Mouse (Mus musculus) brain, embryonic 14.5 days (tissue): ENCODE results near the gene Spats2. TPM values are rescaled to one million over a fixed set of nuclear protein-coding genes. Genes with fewer than 3 reads are reported as not detected.
"Not testable (repeated sequence)": the region's sequence is repeated elsewhere in the genome, so short reads cannot be mapped to it uniquely, and the experiment has no call there.

Experiments used
- DNase-seq: peaks from one replicate; pipeline ENCODE4 v3.0.0-alpha.2; 2011; ENCODE audit warnings: low read depth
- CTCF ChIP-seq: fragments of 200-500 bp; IDR thresholded peaks from 2 replicates; pipeline ENCODE4 v1.5.1; 2012; ENCODE audit warnings: inconsistent platforms, mild to moderate bottlenecking, moderate library complexity, borderline replicate concordance; ENCODE audit not compliant: insufficient read depth, insufficient read length; ENCODE audit errors: extremely low read depth
- POLR2A ChIP-seq: fragments of 200-500 bp; IDR thresholded peaks from 2 replicates; pipeline ENCODE4 v1.6.1; 2012; ENCODE audit warnings: mild to moderate bottlenecking, inconsistent platforms, borderline replicate concordance; ENCODE audit not compliant: poor library complexity, insufficient read depth, insufficient read length, severe bottlenecking; ENCODE audit errors: extremely low read depth
- polyA plus RNA-seq: library from polyadenylated mRNA; depleted of rRNA; stranded (reverse); fragments of >200 nt; gene quantifications from 2 replicates; pipeline ENCODE4 v1.2.3, GENCODE M21; 2012; rRNA removed

Gene Spats2
- 47.3 and 50.4 TPM in 2 replicates for polyA plus RNA-seq

- no peak for TF ChIP-seq POLR2A
- TF ChIP-seq CTCF: no peak
- no peak for DNase-seq
Measured at GRCm38 (mm10) chr15:99125711-99126080, at the start of gene Spats2. Gene Spats2 (plus strand): TSS chr15:99125916.

DNA sequence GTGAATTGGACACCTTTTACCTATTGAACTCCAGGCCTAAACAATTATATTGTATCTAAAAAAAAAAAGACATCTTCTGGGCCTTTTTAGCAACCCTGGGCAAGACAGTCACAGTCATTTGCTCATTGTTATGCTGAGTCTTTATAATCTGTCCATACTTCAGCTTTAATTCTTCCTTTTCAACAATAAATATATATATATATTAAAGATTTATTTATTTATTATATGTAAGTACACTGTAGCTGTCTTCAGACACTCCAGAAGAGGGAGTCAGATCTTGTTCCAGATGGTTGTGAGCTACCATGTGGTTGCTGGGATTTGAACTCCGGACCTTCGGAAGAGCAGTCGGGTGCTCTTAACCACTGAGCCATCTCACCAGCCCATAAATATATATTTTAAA is 49.7 kb upstream of the Spats2 start:
- not testable (repeated sequence) for DNase-seq

DNA sequence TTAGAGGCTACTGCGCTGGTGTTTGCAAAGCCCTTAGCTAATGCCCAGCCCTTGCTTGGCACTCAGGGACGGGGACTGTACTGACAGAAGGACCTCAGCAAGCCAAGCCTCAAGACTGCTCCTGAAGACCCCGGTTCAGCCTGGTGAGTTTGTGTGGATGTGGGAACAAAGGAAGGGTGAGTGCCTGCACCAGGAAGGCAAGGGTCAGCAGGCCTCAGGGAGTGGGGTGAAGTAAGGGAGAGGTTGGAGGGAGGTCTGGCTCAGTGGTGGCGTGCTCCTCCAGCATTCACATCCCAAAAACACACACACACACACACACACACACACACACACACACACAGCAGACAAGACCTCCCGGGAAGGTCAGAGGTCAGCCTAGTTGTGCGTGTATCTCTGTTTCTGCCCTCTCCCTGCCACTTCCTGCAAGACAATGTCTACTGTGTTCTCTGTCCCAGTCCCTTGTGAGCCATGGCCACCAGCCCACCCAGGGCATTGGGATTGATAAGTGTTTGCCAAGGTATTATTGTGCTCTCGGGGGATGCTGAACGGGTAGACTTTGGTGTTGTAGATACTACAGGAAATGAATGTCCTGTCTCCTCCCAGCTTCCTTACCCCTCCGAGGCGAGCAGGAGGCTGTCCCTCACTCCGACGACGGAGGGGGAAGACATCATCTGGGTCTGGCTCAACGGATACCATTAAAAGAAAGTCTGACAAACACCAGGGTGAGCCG is 47.4 kb upstream of the Spats2 start:
- no peak for DNase-seq
- TF ChIP-seq POLR2A: no peak
- no peak for TF ChIP-seq CTCF

DNA sequence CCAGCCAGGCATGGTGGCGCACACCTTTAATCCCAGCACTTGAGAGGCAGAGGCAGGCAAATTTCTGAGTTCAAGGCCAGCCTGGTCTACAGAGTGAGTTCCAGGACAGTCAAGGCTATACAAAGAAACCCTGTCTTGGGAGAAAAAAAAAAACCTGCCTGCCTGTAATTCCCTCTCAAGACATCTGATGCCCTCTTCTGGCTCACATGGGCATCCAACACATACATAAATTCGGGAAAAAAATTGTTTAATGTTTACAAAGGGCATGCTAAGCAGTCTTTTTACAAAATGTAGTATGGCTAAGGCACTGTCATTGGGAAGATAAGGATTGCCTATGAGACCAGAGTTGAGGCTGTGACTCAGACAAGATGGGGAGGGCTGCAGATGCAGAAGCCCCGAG is 45.9 kb upstream of the Spats2 start:
- no peak for DNase-seq

DNA sequence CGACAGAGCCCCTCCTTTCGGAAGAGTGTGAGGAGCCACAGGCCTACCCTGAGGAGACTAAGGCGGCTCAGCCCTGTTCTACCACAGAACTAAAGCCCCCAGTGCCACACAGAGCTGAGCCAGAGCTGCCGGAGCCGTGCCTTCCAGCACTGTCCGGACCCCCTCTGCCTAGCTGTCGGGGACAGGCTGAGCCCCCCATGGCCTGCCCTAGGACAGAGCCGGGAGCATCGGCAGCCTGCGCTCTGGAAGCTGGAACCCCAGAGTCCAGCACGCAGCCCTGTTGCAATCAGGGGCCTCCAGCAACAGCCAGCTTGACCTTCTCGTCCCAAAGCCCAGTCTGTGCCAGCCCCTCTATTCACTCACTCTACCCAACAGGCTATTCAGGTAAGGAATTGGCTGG is 43.4 kb upstream of the Spats2 start:
- DNase-seq: no peak
- TF ChIP-seq CTCF (no peak), POLR2A (no peak)

More for the DNA sequence above, 45.9 kb upstream of the Spats2 start:
- TF ChIP-seq CTCF (no peak), POLR2A (no peak)

- TF ChIP-seq POLR2A: no peak
- TF ChIP-seq CTCF: no peak
- DNase-seq: no peak
Measured at GRCm38 (mm10) chr15:99082840-99083239, 42.9 kb upstream of the Spats2 start.

DNA sequence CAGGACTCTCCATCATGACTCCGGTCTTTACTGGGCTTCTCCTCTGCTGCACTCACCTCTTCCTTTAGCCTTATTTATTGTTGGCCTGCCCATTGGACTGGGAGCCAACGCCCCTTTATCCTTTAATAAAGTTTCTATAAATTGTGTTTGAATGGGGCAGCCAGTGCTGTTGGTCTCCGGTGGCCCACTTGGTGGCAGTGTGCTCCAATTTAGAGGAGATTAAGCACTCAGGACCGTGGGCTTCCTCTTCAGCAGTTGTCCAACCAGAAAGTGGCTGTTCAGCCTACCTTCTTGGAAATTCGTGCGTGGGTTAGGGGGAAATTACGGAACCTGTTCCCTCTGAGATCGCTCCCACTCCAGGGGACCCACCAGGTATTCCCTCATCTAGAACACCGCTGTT is 42.5 kb upstream of the Spats2 start:
- peak; percentile 71 for DNase-seq
- TF ChIP-seq CTCF: peak; percentile 69
- TF ChIP-seq POLR2A: no peak

- TF ChIP-seq CTCF (no peak), POLR2A (no peak)
- no peak for DNase-seq
Measured at GRCm38 (mm10) chr15:99083867-99084557, 41.7 kb upstream of the Spats2 start.

GRCm38 (mm10) chr15:99084618-99085017 is 41.1 kb upstream of the Spats2 start:
- no peak for DNase-seq

GRCm38 (mm10) chr15:99085997-99086396 is 39.7 kb upstream of the Spats2 start:
- no peak for TF ChIP-seq POLR2A
- no peak for TF ChIP-seq CTCF
- no peak for DNase-seq

More at GRCm38 (mm10) chr15:99084618-99085017, 41.1 kb upstream of the Spats2 start:
- TF ChIP-seq POLR2A: no peak
- TF ChIP-seq CTCF: no peak

GRCm38 (mm10) chr15:99087253-99088075 is 38.3 kb upstream of the Spats2 start, which contains the start of gene C1ql4:
Gene C1ql4 (minus strand): TSS chr15:99087817.
- TF ChIP-seq CTCF (peak; percentile 42; the same call in 1 of the 2 replicates), POLR2A (no peak)
- DNase-seq: no peak
